Mouse (Mus musculus) G1E (cell line): ENCODE measurements around the gene Il1rl2.

Experiments
- CTCF ChIP-seq: IDR thresholded peaks from 2 replicates; pipeline ENCODE4 v1.5.1; 2012; ENCODE audit warnings: low read depth, low read length, inconsistent platforms, mixed read lengths
- GATA1 ChIP-seq: IDR thresholded peaks from 2 replicates; pipeline ENCODE4 v1.6.1; 2012; ENCODE audit warnings: borderline replicate concordance, low read length, inconsistent platforms, mixed read lengths

DNA sequence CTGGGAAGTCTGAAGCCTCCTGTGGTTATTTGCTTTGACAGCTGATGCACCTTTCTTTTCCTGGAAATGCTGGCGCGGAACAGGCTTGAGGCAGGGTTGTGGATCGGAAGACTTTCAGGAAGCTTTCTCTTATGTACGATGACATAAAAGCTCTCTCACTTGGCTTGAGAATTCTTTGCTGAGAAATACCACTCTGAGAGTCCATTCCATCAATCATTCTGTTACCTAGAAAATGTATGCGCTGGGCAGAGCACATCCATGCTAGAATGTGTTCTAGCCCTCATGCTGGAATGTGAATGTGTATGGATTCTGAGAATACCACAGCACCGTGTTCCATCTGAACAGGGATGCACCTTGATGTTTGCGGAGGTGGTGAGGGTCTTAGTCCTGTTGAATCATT, 89.9 kb downstream of the Il1rl2 start:
- TF ChIP-seq CTCF (no peak), GATA1 (no peak)
